18 mouse cellular contexts compared by ENCODE assay signal in genomic region chr14:76568548-76568947, GRCm38 (mm10). TPM values are rescaled to one million over a fixed set of nuclear protein-coding genes. Genes with fewer than 3 reads are reported as not detected.
DNase-seq lines count a peak whose midpoint lies in the region; ATAC-seq and TF ChIP-seq lines count a peak whose summit lies in the region.
"Had no signal": no experiment of that assay in that cellular context is flagged by ENCODE, and none has a peak within 500 bp of the region (broad histone marks: within the 10 kb centered on the region; RNA-seq: fewer than 3 reads in every experiment).

No protein-coding gene starts in this region.

- no peak overlapping the region for H3K27ac ChIP-seq in kidney, embryonic 15.5 days
- H3K27ac ChIP-seq in kidney, adult 2 months (ENCODE audit: insufficient read depth, low read depth, low read length), result no peak overlapping the region
- H3K27ac ChIP-seq in embryonic facial prominence, embryonic 14.5 days (replicated peaks; ENCODE audit: low read depth, low read length), result peak overlapping the region; percentile 4
- H3K27ac ChIP-seq in limb, embryonic 15.5 days, result peak overlapping the region; percentile 78
- H3K27ac ChIP-seq in liver, postnatal 0 days (ENCODE audit: low read depth), result peak overlapping the region; percentile 69; the same call in 1 of the 2 replicates
- no peak overlapping the region for H3K27ac ChIP-seq in gastrocnemius, adult 2 months
- H3K27ac ChIP-seq: hindbrain, embryonic 15.5 days; midbrain, embryonic 12.5 days had no signal

- TF ChIP-seq EP300 in liver, postnatal 0 days (IDR thresholded peaks at IDR 0.05; ENCODE audit: low read depth), result no peak

- 65% methylated on average over 9 of the region's 9 CpGs for WGBS in kidney, embryonic 15.5 days
- 82% methylated on average over 9 of the region's 9 CpGs for WGBS in kidney, adult 2 months
- WGBS in embryonic facial prominence, embryonic 14.5 days, result 56% methylated on average over 9 of the region's 9 CpGs
- 46% methylated on average over 9 of the region's 9 CpGs for WGBS in limb, embryonic 15.5 days
- 53% methylated on average over 9 of the region's 9 CpGs for WGBS in liver, postnatal 0 days (ENCODE audit: insufficient replicate concordance)

- H3K4me3 ChIP-seq in kidney, embryonic 15.5 days (replicated peaks), result no peak overlapping the region
- H3K4me3 ChIP-seq in kidney, adult 2 months (ENCODE audit: insufficient read depth, low read depth, low read length), result no peak overlapping the region
- no peak overlapping the region for H3K4me3 ChIP-seq in embryonic facial prominence, embryonic 14.5 days (ENCODE audit: low read depth, low read length)
- no peak overlapping the region for H3K4me3 ChIP-seq in limb, embryonic 15.5 days
- H3K4me3 ChIP-seq in liver, postnatal 0 days (ENCODE audit: low read depth, low read length), result no peak overlapping the region
- no peak overlapping the region for H3K4me3 ChIP-seq in gastrocnemius, adult 2 months
- H3K4me3 ChIP-seq: embryonic facial prominence, embryonic 12.5 days; hindbrain, embryonic 15.5 days; midbrain, embryonic 12.5 days had no signal

- H3K4me1 ChIP-seq in kidney, embryonic 15.5 days, result peaks cover 21% of the 10 kb centered on the region
- peaks cover 6% of the 10 kb centered on the region; the same call in 1 of the 2 replicates for H3K4me1 ChIP-seq in kidney, adult 2 months (ENCODE audit: control insufficient read depth, insufficient read depth, low read length)
- H3K4me1 ChIP-seq in embryonic facial prominence, embryonic 14.5 days (ENCODE audit: control insufficient read depth, insufficient read depth, low read length), result peaks cover 21% of the 10 kb centered on the region
- H3K4me1 ChIP-seq in limb, embryonic 15.5 days, result peaks cover 20% of the 10 kb centered on the region
- H3K4me1 ChIP-seq in liver, postnatal 0 days (ENCODE audit: insufficient read depth), result peaks cover 15% of the 10 kb centered on the region
- H3K4me1 ChIP-seq: hindbrain, embryonic 15.5 days; midbrain, embryonic 12.5 days had no signal

- TF ChIP-seq CTCF in kidney, adult 2 months (conservative IDR thresholded peaks at IDR 0.05; ENCODE audit: insufficient read depth, insufficient read length, low read depth, low read length), result no peak
- TF ChIP-seq CTCF in liver, postnatal 0 days (IDR thresholded peaks at IDR 0.05; ENCODE audit: low read depth), result no peak
- no peak for TF ChIP-seq CTCF in gastrocnemius, adult 2 months (IDR thresholded peaks at IDR 0.05)

- H3K9me3 ChIP-seq in kidney, embryonic 15.5 days (replicated peaks), result no peaks in the 10 kb centered on the region
- no peaks in the 10 kb centered on the region for H3K9me3 ChIP-seq in embryonic facial prominence, embryonic 14.5 days (ENCODE audit: control insufficient read depth, low read length)
- H3K9me3 ChIP-seq in limb, embryonic 15.5 days, result no peaks in the 10 kb centered on the region
- no peaks in the 10 kb centered on the region for H3K9me3 ChIP-seq in liver, postnatal 0 days (ENCODE audit: low read length)
- H3K9me3 ChIP-seq: embryonic facial prominence, embryonic 12.5 days; hindbrain, embryonic 15.5 days; midbrain, embryonic 12.5 days had no signal

- 0 out of 2 replicates have a peak, but pooled peaks have one; percentile 17 for ATAC-seq in kidney, embryonic 15.5 days (replicated peaks; ENCODE audit: low FRiP score)
- ATAC-seq in embryonic facial prominence, embryonic 14.5 days (ENCODE audit: low read depth), result no peak
- no peak for ATAC-seq in limb, embryonic 15.5 days (ENCODE audit: insufficient number of reproducible peaks, low FRiP score, low TSS enrichment, low read depth)
- ATAC-seq in liver, postnatal 0 days, result no peak
- ATAC-seq: Patski had no signal

- TF ChIP-seq POLR2A in kidney, adult 2 months (IDR thresholded peaks at IDR 0.05; ENCODE audit: low read depth, low read length), result no peak

- no peaks in the 10 kb centered on the region for H3K27me3 ChIP-seq in kidney, embryonic 15.5 days
- H3K27me3 ChIP-seq in kidney, adult 2 months (replicated peaks; ENCODE audit: control insufficient read depth, insufficient read depth, low read length), result no peaks in the 10 kb centered on the region
- no peaks in the 10 kb centered on the region for H3K27me3 ChIP-seq in embryonic facial prominence, embryonic 14.5 days (replicated peaks; ENCODE audit: control insufficient read depth, insufficient read depth, low read length)
- no peaks in the 10 kb centered on the region for H3K27me3 ChIP-seq in limb, embryonic 15.5 days
- H3K27me3 ChIP-seq in liver, postnatal 0 days (ENCODE audit: insufficient read depth, low read length), result no peaks in the 10 kb centered on the region
- H3K27me3 ChIP-seq: embryonic facial prominence, embryonic 12.5 days; hindbrain, embryonic 15.5 days; midbrain, embryonic 12.5 days; Patski had no signal

- intact Hi-C loops in gastrocnemius, adult 2 months (cut with DNase I), result no loop called here

- DNase-seq in kidney, adult 2 months, result no peak
- DNase-seq in embryonic facial prominence, embryonic 14.5 days (ENCODE audit: low spot score), result peak; percentile 49
- no peak for DNase-seq in liver, postnatal 0 days
- DNase-seq in right cerebral cortex, postnatal 4 days, result no peak
- DNase-seq in gastrocnemius, adult 2 months, result no peak
- no peak for DNase-seq in layer of hippocampus, adult 8-10 months (ENCODE audit: low spot score in 2 of 2)
- DNase-seq: adrenal gland, postnatal 25 days; cerebellum, adult 8-10 months; gastrocnemius, postnatal 10 days; kidney, postnatal 25 days; right cerebral cortex, postnatal 14 days had no signal

- H3K9ac ChIP-seq in kidney, embryonic 15.5 days, result no peak overlapping the region
- no peak overlapping the region for H3K9ac ChIP-seq in embryonic facial prominence, embryonic 14.5 days (ENCODE audit: low read depth, low read length)
- H3K9ac ChIP-seq in limb, embryonic 15.5 days, result no peak overlapping the region
- H3K9ac ChIP-seq in liver, postnatal 0 days (replicated peaks), result no peak overlapping the region
- H3K9ac ChIP-seq: embryonic facial prominence, embryonic 12.5 days; hindbrain, embryonic 15.5 days; midbrain, embryonic 12.5 days had no signal

- no peaks in the 10 kb centered on the region for H3K36me3 ChIP-seq in kidney, embryonic 15.5 days
- H3K36me3 ChIP-seq in kidney, adult 2 months (ENCODE audit: control insufficient read depth, insufficient read depth, low read length), result no peaks in the 10 kb centered on the region
- H3K36me3 ChIP-seq in embryonic facial prominence, embryonic 14.5 days (ENCODE audit: control insufficient read depth, insufficient read depth, low read length), result no peaks in the 10 kb centered on the region
- no peaks in the 10 kb centered on the region for H3K36me3 ChIP-seq in limb, embryonic 15.5 days
- no peaks in the 10 kb centered on the region for H3K36me3 ChIP-seq in liver, postnatal 0 days (replicated peaks; ENCODE audit: insufficient read depth, low read length)
- H3K36me3 ChIP-seq: embryonic facial prominence, embryonic 12.5 days; hindbrain, embryonic 15.5 days; midbrain, embryonic 12.5 days had no signal

- H3K4me2 ChIP-seq in kidney, embryonic 15.5 days, result no peak overlapping the region
- H3K4me2 ChIP-seq in embryonic facial prominence, embryonic 14.5 days (ENCODE audit: low read depth, low read length), result no peak overlapping the region
- H3K4me2 ChIP-seq in limb, embryonic 15.5 days, result no peak overlapping the region
- peak overlapping the region; percentile 57 for H3K4me2 ChIP-seq in liver, postnatal 0 days (ENCODE audit: low read depth, low read length)
- H3K4me2 ChIP-seq: embryonic facial prominence, embryonic 12.5 days; hindbrain, embryonic 15.5 days; midbrain, embryonic 12.5 days had no signal

RNA-seq across cellular contexts. Expression of gene Serp2, which starts 11.9 kb away (rescaled TPM):
- polyA plus RNA-seq in kidney, embryonic 15.5 days (2015; fragmentation: Nextera tagmentation; extraction: Ambion mirVana), result 10.3 and 11.1 TPM in 2 replicates
- 1.0 and 2.0 TPM in 2 replicates for polyA plus RNA-seq in kidney, adult 2 months (2012; rRNA removed)
- polyA plus RNA-seq in embryonic facial prominence, embryonic 14.5 days (2014; fragmentation: Nextera tagmentation; extraction: Ambion mirVana), result 12.5 and 13.1 TPM in 2 replicates
- polyA plus RNA-seq in limb, embryonic 15.5 days (2015; fragmentation: Nextera tagmentation; extraction: Ambion mirVana), result 9.7 and 9.8 TPM in 2 replicates
- 0.58 and 0.75 TPM in 2 replicates for polyA plus RNA-seq in liver, postnatal 0 days (2015; fragmentation: Nextera tagmentation; extraction: Ambion mirVana)
- total RNA-seq in gastrocnemius, adult 2 months (2021), result under 1 TPM in 1 of 2 experiments, not detected in 1; 0.64 TPM
- total RNA-seq in layer of hippocampus, adult 8-10 months (2022), result 100 to 1,000 TPM; 112 to 138 (median 129) TPM
- total RNA-seq: common myeloid progenitor, adult 5-6 weeks had no signal

Comparison
In these comparisons a context has a peak if more than half of its experiments do, and no peak if none do; other contexts are left out.
1. H3K27ac ChIP-seq: peak in embryonic facial prominence, embryonic 14.5 days (single experiment), limb, embryonic 15.5 days (single experiment) and liver, postnatal 0 days (single experiment); none in kidney, embryonic 15.5 days (single experiment), kidney, adult 2 months (single experiment) and gastrocnemius, adult 2 months (single experiment).